Mouse (Mus musculus): ENCODE data around the gene Atf5. TPM values are rescaled to one million over a fixed set of nuclear protein-coding genes. Genes with fewer than 3 reads are reported as not detected.

Gene Atf5
- polyA plus RNA-seq, 1 experiment from 2014 or later = 5.4 TPM

DNA sequence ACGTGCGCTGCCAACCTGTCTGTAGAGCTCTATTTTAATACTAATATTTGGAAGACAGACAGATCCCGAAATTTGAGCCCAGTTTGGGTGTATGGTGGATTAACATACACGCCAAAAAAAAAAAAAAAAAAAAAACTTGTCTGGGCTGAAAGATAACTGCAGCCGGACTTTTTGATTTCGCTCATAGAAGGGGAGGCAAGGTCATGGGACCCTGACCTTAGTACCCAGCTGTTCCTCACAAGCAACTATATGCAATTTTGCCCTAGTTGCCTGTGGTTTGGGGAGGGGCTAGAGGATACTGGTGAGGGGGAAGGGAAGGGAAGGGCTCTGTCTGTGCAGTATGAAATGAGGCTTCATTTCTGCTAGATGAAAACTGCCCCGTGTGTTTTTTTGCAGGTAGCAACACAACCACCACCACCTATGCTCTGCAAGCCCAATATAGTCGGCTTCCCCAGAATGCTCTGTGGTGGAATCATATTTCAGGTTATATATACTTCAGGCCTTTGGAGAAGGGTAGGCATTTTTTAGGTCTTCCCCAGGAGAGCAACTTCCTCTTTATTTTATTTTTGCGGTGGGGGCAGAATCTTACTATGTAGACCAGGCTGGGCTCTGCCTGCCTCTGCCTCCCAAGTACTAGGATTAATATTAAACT lies 39.9 kb upstream of the Atf5 start:
- peak overlapping the region; percentile 87 for H3K9ac ChIP-seq
- H3K27me3 ChIP-seq = no peaks in the 10 kb centered on the region
- peak overlapping the region; percentile 98 for H3K4me2 ChIP-seq
- H3K4me3 ChIP-seq = peak overlapping the region; percentile 78
- H3K9me3 ChIP-seq (replicated peaks) = no peaks in the 10 kb centered on the region
- peaks cover 67% of the 10 kb centered on the region for H3K4me1 ChIP-seq
- 66% methylated on average over 9 of the region's 9 CpGs for WGBS
- ATAC-seq = no peak
- peaks cover 27% of the 10 kb centered on the region for H3K36me3 ChIP-seq (ENCODE audit: poor library complexity, severe bottlenecking)
- H3K27ac ChIP-seq = peak overlapping the region; percentile 94

DNA sequence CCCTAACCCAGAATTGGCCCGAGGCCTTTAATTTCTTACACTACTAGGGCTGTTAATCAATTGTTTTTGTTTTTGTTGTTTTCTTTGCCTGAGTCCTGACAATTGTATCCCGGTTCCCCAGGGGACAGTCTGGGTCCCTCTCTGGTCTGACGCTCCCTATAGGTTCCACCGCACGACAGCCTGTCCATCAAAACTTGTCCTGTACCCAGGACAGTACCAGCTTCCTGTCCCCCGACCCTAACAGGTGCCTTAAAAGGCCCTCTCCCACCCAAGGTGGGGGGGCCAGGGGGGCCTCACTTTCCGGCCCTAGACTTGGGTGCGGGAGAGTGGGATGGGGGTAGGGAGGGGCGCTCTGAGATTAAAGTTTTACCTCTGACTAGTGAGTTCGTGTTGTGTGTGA lies 38.6 kb upstream of the Atf5 start:
- Histone ChIP-seq H3K36me3 (ENCODE audit: poor library complexity, severe bottlenecking) (peaks cover 22% of the 10 kb centered on the region), H3K27ac (peak overlapping the region; percentile 90), H3K27me3 (no peaks in the 10 kb centered on the region), H3K9ac (peak overlapping the region; percentile 78), H3K4me3 (peak overlapping the region; percentile 48), H3K4me1 (peaks cover 70% of the 10 kb centered on the region), H3K9me3 (replicated peaks) (no peaks in the 10 kb centered on the region), H3K4me2 (peak overlapping the region; percentile 83)
- WGBS = 30% methylated on average over 10 of the region's 10 CpGs
- ATAC-seq = no peak

- peaks cover 17% of the 10 kb centered on the region for H3K36me3 ChIP-seq (ENCODE audit: poor library complexity, severe bottlenecking)
- H3K4me1 ChIP-seq = peaks cover 70% of the 10 kb centered on the region
- peak overlapping the region; percentile 48 for H3K4me3 ChIP-seq
- peak overlapping the region; percentile 83 for H3K4me2 ChIP-seq
- peak overlapping the region; percentile 78 for H3K9ac ChIP-seq
- whole genome bisulfite sequencing = 1% methylated on average over 45 of the region's 45 CpGs
- ATAC-seq = peak; percentile 8; the same call in 1 of the 2 replicates
- H3K27ac ChIP-seq = peak overlapping the region; percentile 90
- no peaks in the 10 kb centered on the region for H3K9me3 ChIP-seq (replicated peaks)
- H3K27me3 ChIP-seq = no peaks in the 10 kb centered on the region
Observed at GRCm38 (mm10) chr7:44854356-44855031, 38.0 kb upstream of the Atf5 start.

DNA sequence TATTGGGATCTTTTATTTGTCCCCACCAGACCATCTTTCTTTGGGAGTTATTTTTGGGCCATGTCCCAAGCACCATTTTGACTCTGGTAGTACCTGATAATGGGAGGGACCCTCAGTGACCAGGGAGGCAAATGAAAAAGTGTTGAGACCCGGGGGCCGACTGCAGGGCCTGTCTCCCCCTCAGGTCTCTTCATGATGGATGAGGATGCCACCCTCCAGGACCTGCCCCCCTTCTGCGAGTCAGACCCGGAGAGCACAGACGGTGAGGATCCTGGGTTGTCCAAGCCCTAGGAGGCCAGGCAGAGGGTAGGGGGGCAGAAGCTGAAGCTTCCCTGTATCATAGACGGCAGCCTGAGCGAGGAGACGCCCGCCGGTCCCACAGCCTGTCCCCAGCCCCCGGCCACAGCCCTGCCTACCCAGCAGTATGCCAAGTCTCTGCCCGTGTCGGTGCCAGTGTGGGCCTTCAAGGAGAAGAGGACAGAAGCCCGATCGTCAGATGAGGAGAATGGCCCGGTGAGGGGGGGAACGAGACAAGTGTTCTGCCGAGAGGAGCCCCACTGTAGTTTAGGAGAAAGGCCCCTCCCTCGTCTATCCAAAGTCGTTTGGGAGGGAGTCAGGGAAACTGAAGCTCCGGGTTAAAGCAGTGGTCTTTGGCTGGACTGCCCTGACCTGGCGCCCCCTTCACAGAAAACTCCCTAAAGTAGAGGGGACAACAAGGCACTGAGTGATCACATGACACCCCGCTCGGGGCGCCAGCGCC lies 37.3 kb upstream of the Atf5 start:
- no peaks in the 10 kb centered on the region for H3K9me3 ChIP-seq (replicated peaks)
- peak overlapping the region; percentile 83 for H3K4me2 ChIP-seq
- peaks cover 15% of the 10 kb centered on the region for H3K36me3 ChIP-seq (ENCODE audit: poor library complexity, severe bottlenecking)
- peaks cover 69% of the 10 kb centered on the region for H3K4me1 ChIP-seq
- ATAC-seq = no peak
- no peaks in the 10 kb centered on the region for H3K27me3 ChIP-seq
- WGBS = 32% methylated on average over 26 of the region's 26 CpGs
- peak overlapping the region; percentile 78 for H3K9ac ChIP-seq
- H3K4me3 ChIP-seq = peak overlapping the region; percentile 48
- H3K27ac ChIP-seq = peak overlapping the region; percentile 90

DNA sequence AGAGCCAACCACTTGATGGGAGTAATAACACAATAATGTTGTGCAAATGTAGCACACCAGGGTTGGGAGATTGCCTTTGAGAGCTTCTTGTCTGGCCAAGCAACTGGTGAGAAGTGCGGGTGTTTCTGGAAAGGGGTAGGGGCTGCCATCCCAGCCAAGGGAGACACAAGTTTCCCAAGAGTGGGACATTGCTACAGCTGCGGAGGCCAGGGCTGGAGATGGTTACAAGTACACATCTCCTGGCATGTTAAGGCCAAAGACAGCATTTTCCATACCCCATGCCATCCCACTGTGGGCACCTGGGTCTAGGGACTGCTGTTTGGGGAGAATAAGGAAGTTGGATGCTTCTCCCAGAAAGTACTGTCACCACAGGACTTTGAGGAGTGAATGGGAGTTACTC lies 36.6 kb upstream of the Atf5 start:
- Histone ChIP-seq H3K4me1 (peaks cover 64% of the 10 kb centered on the region), H3K9me3 (replicated peaks) (no peaks in the 10 kb centered on the region), H3K9ac (0 out of 2 replicates have a peak overlapping the region, but pooled peaks have one; percentile 78), H3K4me2 (peak overlapping the region; percentile 83), H3K27ac (no peak overlapping the region), H3K27me3 (no peaks in the 10 kb centered on the region), H3K36me3 (ENCODE audit: poor library complexity, severe bottlenecking) (peaks cover 15% of the 10 kb centered on the region), H3K4me3 (no peak overlapping the region)
- 95% methylated on average over 2 of the region's 2 CpGs for WGBS
- no peak for ATAC-seq

- H3K9ac ChIP-seq = no peak overlapping the region
- no peak for ATAC-seq
- WGBS = 91% methylated on average over 36 of the region's 36 CpGs
Observed at GRCm38 (mm10) chr7:44852259-44853027, 36.0 kb upstream of the Atf5 start.

GRCm38 (mm10) chr7:44851625-44852234 lies 35.3 kb upstream of the Atf5 start:
- 93% methylated on average over 12 of the region's 12 CpGs for WGBS
- Histone ChIP-seq H3K4me1 (peaks cover 65% of the 10 kb centered on the region), H3K27me3 (no peaks in the 10 kb centered on the region), H3K4me2 (peak overlapping the region; percentile 78; the same call in 1 of the 2 replicates), H3K27ac (no peak overlapping the region), H3K4me3 (no peak overlapping the region), H3K9me3 (replicated peaks) (no peaks in the 10 kb centered on the region), H3K9ac (no peak overlapping the region), H3K36me3 (ENCODE audit: poor library complexity, severe bottlenecking) (peaks cover 16% of the 10 kb centered on the region)
- ATAC-seq = no peak

More at GRCm38 (mm10) chr7:44852259-44853027, 36.0 kb upstream of the Atf5 start:
- no peak overlapping the region for H3K4me3 ChIP-seq
- no peaks in the 10 kb centered on the region for H3K27me3 ChIP-seq
- H3K4me2 ChIP-seq = no peak overlapping the region
- peaks cover 64% of the 10 kb centered on the region for H3K4me1 ChIP-seq
- H3K9me3 ChIP-seq (replicated peaks) = no peaks in the 10 kb centered on the region
- peaks cover 15% of the 10 kb centered on the region for H3K36me3 ChIP-seq (ENCODE audit: poor library complexity, severe bottlenecking)
- no peak overlapping the region for H3K27ac ChIP-seq

DNA sequence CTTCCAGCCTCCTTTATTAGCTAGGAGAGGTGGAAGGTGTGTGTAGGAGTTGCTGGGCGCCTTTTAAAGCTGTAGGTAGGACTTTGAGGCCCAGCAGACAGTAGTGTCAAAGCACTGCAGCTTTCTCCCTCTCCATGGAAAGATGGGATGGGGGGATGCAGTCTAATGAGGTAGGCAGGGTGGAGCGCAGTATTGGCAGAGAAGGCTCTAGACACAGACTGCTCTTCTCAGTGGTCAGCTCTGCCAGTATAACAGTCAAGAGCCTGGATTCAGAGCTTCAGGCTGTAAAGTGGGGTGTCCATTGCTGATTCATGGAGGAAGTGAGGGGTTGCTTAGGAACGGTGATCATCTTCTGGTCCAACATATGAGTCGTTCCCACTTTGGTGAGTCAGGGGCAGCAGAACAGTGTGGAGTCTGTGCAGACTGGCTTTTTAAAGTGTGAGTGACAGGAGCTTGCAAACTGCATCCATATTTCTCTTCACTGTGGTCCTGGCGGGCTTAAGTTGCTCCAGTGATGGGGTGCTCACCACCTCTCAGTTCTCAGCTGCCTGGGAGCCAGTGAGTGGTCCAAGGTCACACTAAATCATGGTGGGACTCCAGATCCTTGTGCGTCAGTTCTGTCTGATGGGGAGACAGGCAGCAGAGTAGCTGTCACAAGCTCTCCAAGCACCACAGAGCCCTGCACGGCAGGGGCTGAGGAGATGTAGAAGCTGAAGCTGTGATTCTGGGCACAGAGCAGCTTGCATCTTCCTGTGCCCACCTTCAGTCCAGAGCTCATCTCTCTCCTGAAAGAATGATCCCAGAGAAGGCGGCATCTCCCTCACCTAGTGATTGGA lies 34.5 kb upstream of the Atf5 start:
- WGBS = 82% methylated on average over 8 of the region's 8 CpGs
- no peak for ATAC-seq
- H3K36me3 ChIP-seq (ENCODE audit: poor library complexity, severe bottlenecking) = peaks cover 23% of the 10 kb centered on the region
- no peaks in the 10 kb centered on the region for H3K27me3 ChIP-seq
- H3K4me3 ChIP-seq = peak overlapping the region; percentile 81
- peak overlapping the region; percentile 83 for H3K9ac ChIP-seq
- peak overlapping the region; percentile 98; the same call in 1 of the 2 replicates for H3K27ac ChIP-seq
- no peaks in the 10 kb centered on the region for H3K9me3 ChIP-seq (replicated peaks)
- peaks cover 59% of the 10 kb centered on the region for H3K4me1 ChIP-seq
- peak overlapping the region; percentile 78 for H3K4me2 ChIP-seq

DNA sequence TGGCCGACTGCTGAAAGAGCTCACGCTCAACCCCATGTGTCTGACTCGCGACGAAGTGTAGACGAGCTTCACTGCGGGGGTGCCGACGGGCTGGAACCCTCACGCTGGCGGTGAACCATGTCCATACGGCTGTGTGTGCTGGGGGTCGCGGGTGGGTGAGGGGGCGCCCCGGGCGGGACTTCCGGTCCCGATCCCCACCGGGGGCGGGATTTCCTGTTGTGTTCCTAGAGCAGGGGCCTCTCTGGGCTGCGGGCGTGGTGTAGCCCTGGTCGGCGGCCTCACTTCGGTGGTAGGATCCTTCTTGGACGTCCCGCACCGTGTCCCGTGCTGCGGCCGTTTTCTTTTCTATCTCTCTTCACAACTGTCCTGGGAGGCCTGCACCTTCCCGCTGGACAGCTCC lies 33.7 kb upstream of the Atf5 start:
- ATAC-seq = peak; percentile 36
- no peaks in the 10 kb centered on the region for H3K27me3 ChIP-seq
- H3K4me1 ChIP-seq = peaks cover 54% of the 10 kb centered on the region
- H3K4me2 ChIP-seq = peak overlapping the region; percentile 78
- H3K36me3 ChIP-seq (ENCODE audit: poor library complexity, severe bottlenecking) = peaks cover 32% of the 10 kb centered on the region
- H3K4me3 ChIP-seq = peak overlapping the region; percentile 81
- H3K9ac ChIP-seq = peak overlapping the region; percentile 83
- peak overlapping the region; percentile 98 for H3K27ac ChIP-seq
- H3K9me3 ChIP-seq (replicated peaks) = no peaks in the 10 kb centered on the region
- WGBS = under 1% methylated on average over 33 of the region's 33 CpGs

DNA sequence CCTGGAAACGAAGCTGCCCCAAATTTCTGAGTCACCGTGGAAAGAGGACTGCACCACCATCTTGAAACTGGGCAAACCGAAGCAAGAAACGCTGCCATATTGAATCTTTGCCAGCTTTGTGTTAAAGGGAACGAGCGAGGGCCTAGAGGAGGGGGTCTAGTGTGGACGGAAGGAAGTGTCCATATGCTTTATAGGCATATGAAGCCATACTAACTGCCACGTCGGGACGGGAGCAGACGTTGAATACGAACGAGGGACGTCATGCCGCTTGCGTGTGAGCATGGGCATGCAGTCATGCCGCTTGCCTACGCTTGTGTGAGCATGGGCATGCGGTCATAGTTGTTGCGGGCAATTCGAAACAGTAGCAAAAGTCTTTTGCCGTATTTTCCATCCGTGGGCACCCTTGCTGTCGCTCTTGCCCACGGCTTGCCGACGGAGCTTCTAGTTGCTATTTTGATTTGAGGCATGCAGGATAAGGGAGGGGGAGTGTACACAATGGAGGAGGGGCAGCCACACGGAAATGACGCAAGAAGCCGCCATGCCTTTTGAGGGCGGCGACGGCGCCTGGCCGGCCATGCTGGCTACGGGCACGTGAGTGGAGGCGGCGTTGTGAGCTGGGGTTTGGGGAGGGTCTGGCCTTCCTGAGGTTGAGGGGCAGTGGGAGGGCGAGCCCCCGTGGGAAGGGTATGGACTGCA lies 33.1 kb upstream of the Atf5 start:
- H3K27me3 ChIP-seq = no peaks in the 10 kb centered on the region
- no peaks in the 10 kb centered on the region for H3K9me3 ChIP-seq (replicated peaks)
- H3K36me3 ChIP-seq (ENCODE audit: poor library complexity, severe bottlenecking) = peaks cover 38% of the 10 kb centered on the region
- peak overlapping the region; percentile 78 for H3K4me2 ChIP-seq
- peak overlapping the region; percentile 98 for H3K27ac ChIP-seq
- H3K9ac ChIP-seq = peak overlapping the region; percentile 83
- peak; percentile 77 for ATAC-seq
- WGBS = under 1% methylated on average over 41 of the region's 41 CpGs
- peaks cover 48% of the 10 kb centered on the region for H3K4me1 ChIP-seq
- H3K4me3 ChIP-seq = peak overlapping the region; percentile 81
